Mouse (Mus musculus) CH12.LX (cell line): ENCODE data around the gene Shroom4. TPM values are rescaled to one million over a fixed set of nuclear protein-coding genes. Genes with fewer than 3 reads are reported as not detected.
"Not testable (repeated sequence)": the region's sequence is repeated elsewhere in the genome, so short reads cannot be mapped to it uniquely, and the experiment has no call there.

Experiments
- DNase-seq: peaks from one replicate; pipeline ENCODE4 v3.0.0-alpha.2; 2013; ENCODE audit errors: extremely low read depth
- H3K27ac ChIP-seq: 2 replicates; pipeline ENCODE4 v1.5.1; 2012; ENCODE audit warnings: low read depth, mild to moderate bottlenecking, control low read depth, moderate library complexity; ENCODE audit not compliant: insufficient read depth
- H3K27me3 ChIP-seq: replicated peaks from 2 replicates; pipeline ENCODE3; 2012; ENCODE audit warnings: inconsistent platforms
- H3K36me3 ChIP-seq, 2 experiments: replicated peaks in 1 of 2; 2 replicates each; pipeline versions ENCODE3 to v1.6.1; 2012; ENCODE audit warnings: inconsistent platforms in 1 of 2, low read length in 1 of 2, mild to moderate bottlenecking in 1 of 2, mixed read lengths in 1 of 2, moderate library complexity in 1 of 2; ENCODE audit not compliant: control insufficient read depth in 1 of 2, insufficient read depth in 1 of 2
- H3K4me1 ChIP-seq, 2 experiments: 2 replicates each; pipeline ENCODE4 v1.6.1; 2012; ENCODE audit warnings: inconsistent platforms in 1 of 2, moderate library complexity in 1 of 2; ENCODE audit not compliant: insufficient read depth in 2 of 2, control insufficient read depth in 1 of 2
- H3K4me2 ChIP-seq: 2 replicates; pipeline ENCODE4 v1.6.1; 2012; ENCODE audit warnings: low read depth, mild to moderate bottlenecking, control low read depth; ENCODE audit not compliant: poor library complexity, insufficient read depth, severe bottlenecking
- H3K4me3 ChIP-seq, 3 experiments: fragments of 150-350 bp in 1 of 3; sonication (generic) in 1 of 3; replicated peaks in 1 of 3; 2 replicates each; pipeline versions ENCODE3 to v1.5.1; 2011 to 2012; ENCODE audit warnings: low read depth in 2 of 3, low read length in 2 of 3, mild to moderate bottlenecking in 2 of 3, moderate library complexity in 2 of 3, control low read depth in 1 of 3, improper control_type of control experiment in 1 of 3, inconsistent platforms in 1 of 3, mixed read lengths in 1 of 3; ENCODE audit not compliant: poor library complexity in 1 of 3
- H3K79me2 ChIP-seq: replicated peaks from 2 replicates; pipeline ENCODE4 v1.6.1; 2012; ENCODE audit warnings: mild to moderate bottlenecking, moderate library complexity; ENCODE audit not compliant: control insufficient read depth, poor library complexity, insufficient read depth, severe bottlenecking; ENCODE audit errors: extremely low read depth
- H3K9ac ChIP-seq: 2 replicates; pipeline ENCODE4 v1.6.1; 2012; ENCODE audit warnings: low read depth, mild to moderate bottlenecking, control low read depth, moderate library complexity; ENCODE audit not compliant: insufficient read depth
- H3K9me3 ChIP-seq: replicated peaks from 2 replicates; pipeline ENCODE3; 2012; ENCODE audit warnings: low read length, inconsistent platforms, mixed read lengths
- CHD1 ChIP-seq: IDR thresholded peaks from 2 replicates; pipeline ENCODE4 v1.6.1; 2012; ENCODE audit warnings: low read depth, low read length, improper control_type of control experiment, inconsistent platforms
- CTCF ChIP-seq, 2 experiments: IDR thresholded peaks in 1 of 2; conservative IDR thresholded peaks in 1 of 2; 2 replicates each; pipeline ENCODE4 v1.5.1; 2011 to 2012; ENCODE audit warnings: low read depth in 2 of 2, low read length in 2 of 2, improper control_type of control experiment in 1 of 2, inconsistent platforms in 1 of 2, mild to moderate bottlenecking in 1 of 2, moderate library complexity in 1 of 2
- E2F4 ChIP-seq: IDR thresholded peaks from 2 replicates; pipeline ENCODE4 v1.6.1; 2011; ENCODE audit warnings: low read depth, low read length, improper control_type of control experiment; ENCODE audit not compliant: insufficient replicate concordance
- ELF1 ChIP-seq: IDR thresholded peaks from 2 replicates; pipeline ENCODE4 v1.6.1; 2014; ENCODE audit warnings: low read depth, mild to moderate bottlenecking, inconsistent platforms, low read length, improper control_type of control experiment
- JUN ChIP-seq: IDR thresholded peaks from 2 replicates; pipeline ENCODE4 v1.6.1; 2011; ENCODE audit warnings: low read depth, mild to moderate bottlenecking, low read length, improper control_type of control experiment, moderate library complexity; ENCODE audit not compliant: insufficient read depth
- JUND ChIP-seq: conservative IDR thresholded peaks from 2 replicates; pipeline ENCODE4 v1.6.1; 2011; ENCODE audit warnings: low read depth, low read length, improper control_type of control experiment
- MAZ ChIP-seq: IDR thresholded peaks from 2 replicates; pipeline ENCODE4 v1.6.1; 2012; ENCODE audit warnings: low read depth, mild to moderate bottlenecking, inconsistent platforms, low read length, improper control_type of control experiment, moderate library complexity
- NELFE ChIP-seq: IDR thresholded peaks from 2 replicates; pipeline ENCODE4 v1.6.1; 2011; ENCODE audit warnings: low read depth, low read length, improper control_type of control experiment
- RAD21 ChIP-seq: IDR thresholded peaks from 2 replicates; pipeline ENCODE4 v1.6.1; 2011; ENCODE audit warnings: low read depth, mild to moderate bottlenecking, low read length, improper control_type of control experiment, moderate library complexity
- SMC3 ChIP-seq: IDR thresholded peaks from 2 replicates; pipeline ENCODE4 v1.6.1; 2011; ENCODE audit warnings: low read depth, low read length, improper control_type of control experiment
- TBP ChIP-seq: conservative IDR thresholded peaks from 2 replicates; pipeline ENCODE4 v1.6.1; 2011; ENCODE audit warnings: low read depth, low read length, improper control_type of control experiment
- TCF12 ChIP-seq: IDR thresholded peaks from 2 replicates; pipeline ENCODE4 v1.6.1; 2014; ENCODE audit warnings: low read depth, mild to moderate bottlenecking, inconsistent platforms, low read length, improper control_type of control experiment
- ZKSCAN1 ChIP-seq: IDR thresholded peaks from 2 replicates; pipeline ENCODE4 v1.6.1; 2012; ENCODE audit warnings: low read depth, inconsistent platforms, low read length, improper control_type of control experiment, borderline replicate concordance
- ZMIZ1 ChIP-seq: IDR thresholded peaks from 2 replicates; pipeline ENCODE4 v1.6.1; 2012; ENCODE audit warnings: low read depth, mild to moderate bottlenecking, inconsistent platforms, low read length, improper control_type of control experiment
- ZNF384 ChIP-seq: IDR thresholded peaks from 2 replicates; pipeline ENCODE4 v1.6.1; 2012; ENCODE audit warnings: low read depth, low read length, improper control_type of control experiment, inconsistent platforms
- dilution Hi-C: fragments of 300-500 bp; cut with MboI; formaldehyde crosslinking; loops from 2 replicates; pipeline ENCODE4 v1.14.3; 2020; ENCODE audit warnings: low sequenced_read_pairs; ENCODE audit not compliant: extremely low pct_unique_long_range_greater_than_20kb, extremely low pct_ligation_motif_present
- in situ Hi-C: fragments of 300-500 bp; cut with MboI; formaldehyde crosslinking; loops from 3 replicates; pipeline ENCODE4 v1.14.3; 2019; ENCODE audit warnings: low sequenced_read_pairs, low pct_ligation_motif_present, low pct_unique_long_range_greater_than_20kb, mixed read lengths
- polyA plus RNA-seq: library from polyadenylated mRNA; unstranded; fragments of >175 nt; gene quantifications from 2 replicates; pipeline ENCODE4 v1.2.1, GENCODE M21; 2012; ENCODE audit warnings: low read depth; ENCODE audit not compliant: insufficient read length
- total RNA-seq, 2 experiments: library from RNA; depleted of rRNA; stranded (reverse); fragments of 300-350 nt in 1 of 2; fragments of >200 nt in 1 of 2; gene quantifications; 2 replicates each; pipeline ENCODE4 v1.2.3; 2012 to 2014

The Shroom4 gene
- total and polyA plus RNA-seq, 3 experiments, result 0.04 to 0.68 (median 0.05) TPM

- dilution Hi-C loops, result no loop called here
- DNase-seq, result no peak
- TF ChIP-seq JUN, result no peak
- no peak for TF ChIP-seq ZMIZ1
- TF ChIP-seq CHD1, result no peak
- no peak for TF ChIP-seq E2F4
- no peak overlapping the region for H3K4me3 ChIP-seq
- H3K9ac ChIP-seq, result no peak overlapping the region
- H3K27ac ChIP-seq, result no peak overlapping the region
- no peak overlapping the region for H3K4me2 ChIP-seq
- no peaks in the 10 kb centered on the region for H3K9me3 ChIP-seq
- no peaks in the 10 kb centered on the region for H3K36me3 ChIP-seq
- H3K27me3 ChIP-seq, result no peaks in the 10 kb centered on the region
- in situ Hi-C loops, result no loop called here
- no peaks in the 10 kb centered on the region for H3K4me1 ChIP-seq
- no peaks in the 10 kb centered on the region for H3K79me2 ChIP-seq
Measured at GRCm38 (mm10) chrX:6453220-6453619, 53.6 kb downstream of the Shroom4 start.

- H3K4me3 ChIP-seq, H3K27ac ChIP-seq, H3K9me3 ChIP-seq, H3K36me3 ChIP-seq, H3K4me1 ChIP-seq, H3K4me2 ChIP-seq, DNase-seq, H3K79me2 ChIP-seq, in situ Hi-C loops, H3K27me3 ChIP-seq, H3K9ac ChIP-seq, dilution Hi-C loops: not testable (repeated sequence)
Measured at GRCm38 (mm10) chrX:6469251-6469650, 69.6 kb downstream of the Shroom4 start.

DNA sequence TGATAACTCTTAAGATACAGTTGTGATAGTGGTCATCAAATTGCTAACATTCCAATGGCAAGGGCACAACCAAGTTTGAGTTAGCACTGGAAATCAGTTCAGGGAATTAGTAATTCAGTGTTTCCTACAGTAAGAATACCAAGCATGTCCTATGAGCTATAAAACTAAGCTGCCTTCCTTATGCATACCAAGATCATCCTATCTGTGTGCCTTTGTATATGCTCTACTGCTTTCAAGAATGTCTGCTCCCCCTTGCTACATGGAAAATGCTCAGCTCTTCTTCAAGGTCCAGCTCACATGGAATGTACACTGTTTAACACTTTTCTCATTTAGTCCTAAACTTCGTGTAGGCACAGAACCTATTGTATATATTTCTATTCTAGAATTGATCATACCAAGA, 72.9 kb downstream of the Shroom4 start:
- H3K27me3 ChIP-seq, H3K4me2 ChIP-seq, H3K9me3 ChIP-seq, dilution Hi-C loops, DNase-seq, H3K9ac ChIP-seq, H3K4me1 ChIP-seq, H3K27ac ChIP-seq, in situ Hi-C loops, H3K4me3 ChIP-seq, H3K36me3 ChIP-seq, H3K79me2 ChIP-seq: not testable (repeated sequence)

DNA sequence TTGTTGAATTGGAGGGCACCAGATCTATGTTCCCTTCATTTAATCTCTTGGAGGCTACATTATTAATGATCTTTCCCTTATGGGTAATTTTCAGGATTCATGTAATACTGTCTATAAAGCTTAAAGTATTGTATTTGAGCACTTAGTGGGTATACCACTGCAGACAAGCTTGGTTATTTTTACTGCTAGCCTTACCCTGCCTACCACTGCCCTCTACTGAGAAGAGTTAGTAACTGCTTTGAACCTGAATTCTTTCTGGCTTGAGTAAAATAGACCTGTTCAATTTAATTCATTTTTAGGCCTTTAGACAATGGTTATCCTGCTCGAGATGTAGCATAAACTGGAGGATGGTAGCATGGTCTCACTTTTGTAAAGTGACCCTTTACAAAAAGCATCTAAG, 75.5 kb downstream of the Shroom4 start:
- in situ Hi-C loops (loop anchor here (25.0 kb wide), 1 partner anchor 213 kb away; no protein-coding TSS in a partner anchor), dilution Hi-C loops (no loop called here)
- no peak for TF ChIP-seq NELFE
- peak; percentile 53 for TF ChIP-seq ZKSCAN1
- no peak for TF ChIP-seq JUND
- TF ChIP-seq TCF12, result no peak
- no peak for TF ChIP-seq TBP
- no peak for TF ChIP-seq ZNF384
- TF ChIP-seq ELF1, result no peak
- TF ChIP-seq RAD21, result peak; percentile 65
- peak; percentile 57 for TF ChIP-seq SMC3
- peak in 1 of 2 experiments; percentile 64; a peak in 2 of 4 replicates for TF ChIP-seq CTCF (conservative IDR thresholded peaks at IDR 0.05 in 1 of 2, IDR thresholded peaks at IDR 0.05 in 1 of 2; ENCODE audit: low read depth in 2 of 2, low read length in 2 of 2)
- TF ChIP-seq MAZ, result no peak
- no peak overlapping the region for H3K27ac ChIP-seq
- H3K9me3 ChIP-seq, result no peaks in the 10 kb centered on the region
- no peak overlapping the region for H3K4me2 ChIP-seq
- peak; percentile 10 for DNase-seq
- no peaks in the 10 kb centered on the region for H3K36me3 ChIP-seq
- H3K27me3 ChIP-seq, result no peaks in the 10 kb centered on the region
- H3K4me3 ChIP-seq, result no peak overlapping the region
- no peaks in the 10 kb centered on the region for H3K4me1 ChIP-seq
- H3K9ac ChIP-seq, result no peak overlapping the region
- no peaks in the 10 kb centered on the region for H3K79me2 ChIP-seq
